Mouse (Mus musculus) kidney, adult 2 months (tissue): ENCODE data around the gene Pigk.

Experiments used
- CTCF ChIP-seq: fragments of 200-500 bp; conservative IDR thresholded peaks from 2 replicates; pipeline ENCODE4 v1.5.1; 2011; ENCODE audit warnings: low read depth, mild to moderate bottlenecking, control low read depth, low read length, moderate library complexity, mixed read lengths; ENCODE audit not compliant: insufficient read depth, insufficient read length
- POLR2A ChIP-seq: fragments of 200-500 bp; IDR thresholded peaks from one replicate; pipeline ENCODE4 v1.6.1; 2011; ENCODE audit warnings: low read depth, low read length, control low read depth

GRCm38 (mm10) chr3:152797354-152797753 lies 83.5 kb downstream of the Pigk start:
- TF ChIP-seq POLR2A (no peak), CTCF (no peak)
